Mouse (Mus musculus) heart, embryonic 16.5 days (tissue): ENCODE data around the gene Tarm1. TPM values are rescaled to one million over a fixed set of nuclear protein-coding genes. Genes with fewer than 3 reads are reported as not detected.

ENCODE experiments used
- ATAC-seq: fragments of 200-750 bp; cut with Nextera tagmentation; replicated peaks from 2 replicates; pipeline ENCODE4 v1.8.0; 2017; ENCODE audit warnings: moderate number of reproducible peaks; ENCODE audit not compliant: insufficient read depth, low FRiP score; ENCODE audit errors: extremely low read depth
- H3K27ac ChIP-seq: fragments of 300-500 bp; sonication (generic); 2 replicates; pipeline ENCODE4 v1.5.1; 2014; ENCODE audit warnings: mild to moderate bottlenecking, low read length, control low read depth, moderate library complexity
- H3K27me3 ChIP-seq: fragments of 300-500 bp; sonication (generic); 2 replicates; pipeline ENCODE4 v1.6.1; 2014; ENCODE audit warnings: low read length, mixed read lengths; ENCODE audit not compliant: control insufficient read depth, insufficient read depth
- H3K36me3 ChIP-seq: fragments of 300-500 bp; sonication (generic); 2 replicates; pipeline ENCODE4 v1.6.1; 2014; ENCODE audit not compliant: control insufficient read depth, insufficient read depth
- H3K4me1 ChIP-seq: fragments of 300-500 bp; sonication (generic); 2 replicates; pipeline ENCODE4 v1.6.1; 2014; ENCODE audit warnings: low read length, mixed read lengths; ENCODE audit not compliant: control insufficient read depth, insufficient read depth
- H3K4me2 ChIP-seq: fragments of 300-500 bp; sonication (generic); 2 replicates; pipeline ENCODE4 v1.6.1; 2014; ENCODE audit warnings: low read depth, mild to moderate bottlenecking, control low read depth, low read length
- H3K4me3 ChIP-seq: fragments of 300-500 bp; sonication (generic); 2 replicates; pipeline ENCODE4 v1.5.1; 2014; ENCODE audit warnings: mild to moderate bottlenecking, control low read depth, low read length
- H3K9ac ChIP-seq: fragments of 300-500 bp; sonication (generic); 2 replicates; pipeline ENCODE4 v1.6.1; 2014; ENCODE audit warnings: low read length, control low read depth
- H3K9me3 ChIP-seq: fragments of 300-500 bp; sonication (generic); replicated peaks from 2 replicates; pipeline ENCODE4 v1.6.1; 2016; ENCODE audit warnings: low read length; ENCODE audit not compliant: control insufficient read depth
- WGBS: fragments of 180-500 bp; shearing (Covaris S2); extraction: QIAGEN DNeasy Blood & Tissue Kit; methylation state at CpG from one replicate; pipeline ENCODE4 v1.1.7; 2014; 5-methylcytosine and 5-hydroxymethylcytosine counted together
- polyA plus RNA-seq: library from polyadenylated mRNA; unstranded; fragments of >200 nt; fragmentation: Nextera tagmentation; extraction: Ambion mirVana; gene quantifications from 2 replicates; pipeline ENCODE4 v1.2.1, GENCODE M21; 2015

The Tarm1 gene
- not detected in 2 replicates for polyA plus RNA-seq

DNA sequence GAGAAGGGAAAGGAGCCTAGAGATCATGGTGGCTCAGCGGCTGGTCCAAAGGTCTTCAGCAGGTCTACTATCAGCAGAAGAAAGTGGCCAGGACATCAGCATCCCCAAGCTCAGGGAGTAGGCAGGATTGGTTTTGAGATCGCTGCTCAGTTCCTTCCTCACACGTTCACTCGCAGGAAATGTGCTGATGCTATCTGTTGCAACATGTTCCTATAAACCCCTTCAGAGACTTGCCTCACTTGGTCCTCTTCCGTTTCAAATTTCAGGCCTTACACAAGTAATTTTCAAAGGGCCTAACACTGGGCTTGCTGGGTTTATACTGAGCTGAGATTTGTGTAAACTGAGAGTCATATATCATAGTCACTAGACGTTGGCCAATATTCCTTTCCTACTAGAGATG is at the start of gene Tarm1:
TSS of gene Tarm1 (minus strand) at position 186 of the 400 bp plus-strand sequence.
- Histone ChIP-seq H3K4me2 (no peak within 1 kb of the TSS), H3K4me3 (no peak within 1 kb of the TSS), H3K27me3 (no peaks in the 10 kb centered on the region), H3K4me1 (no peaks in the 10 kb centered on the region), H3K27ac (no peak within 1 kb of the TSS), H3K36me3 (no peaks in the 10 kb centered on the region), H3K9me3 (no peaks in the 10 kb centered on the region), H3K9ac (no peak within 1 kb of the TSS)
- 71% methylated on average over 6 of the region's 6 CpGs for WGBS
- no peak for ATAC-seq

DNA sequence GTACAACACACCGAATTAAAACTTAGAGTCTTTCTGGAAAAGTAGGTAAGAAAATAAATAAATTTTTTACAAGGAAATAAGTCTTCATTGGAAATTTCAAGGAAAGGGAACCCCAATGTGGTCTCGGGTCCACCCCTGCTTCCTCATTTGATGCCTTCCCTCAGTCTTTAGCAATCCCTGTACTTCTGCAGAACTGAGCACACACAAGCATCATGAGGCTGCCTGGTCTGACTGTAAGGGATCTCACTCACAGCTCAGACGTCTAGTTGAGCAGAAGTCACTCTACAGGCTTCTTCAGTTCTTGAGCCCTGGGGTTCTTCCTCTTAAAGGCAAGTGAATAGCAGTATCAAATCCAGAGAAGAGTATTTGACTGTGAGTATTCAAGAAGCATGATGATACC is 3.5 kb upstream of the Tarm1 start:
- WGBS = 64% methylated on average over 3 of the region's 3 CpGs
- H3K4me1 ChIP-seq = no peaks in the 10 kb centered on the region
- no peak overlapping the region for H3K4me3 ChIP-seq
- H3K9me3 ChIP-seq = no peaks in the 10 kb centered on the region
- H3K9ac ChIP-seq = no peak overlapping the region
- H3K27ac ChIP-seq = no peak overlapping the region
- no peaks in the 10 kb centered on the region for H3K27me3 ChIP-seq
- H3K36me3 ChIP-seq = no peaks in the 10 kb centered on the region
- H3K4me2 ChIP-seq = no peak overlapping the region
- ATAC-seq = no peak

DNA sequence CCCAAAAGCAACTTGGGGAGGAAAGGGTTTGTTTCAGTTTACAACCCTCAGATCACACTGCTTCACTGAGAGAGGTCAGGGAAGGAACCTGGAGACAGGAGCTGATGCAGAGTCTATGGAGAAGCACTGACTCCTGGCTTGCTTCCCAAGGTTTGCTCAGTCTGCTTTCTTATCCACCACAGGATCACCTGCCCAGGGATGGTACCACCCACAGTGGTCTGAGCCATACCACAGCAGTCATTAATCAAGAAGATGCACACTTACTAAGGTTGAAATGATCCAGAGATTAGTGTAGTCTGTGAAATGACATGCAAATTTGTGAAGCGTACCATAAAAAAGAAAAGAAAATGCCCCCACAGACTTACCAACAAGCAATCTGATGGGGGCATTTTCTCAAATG is 2.0 kb downstream of the Tarm1 start:
- WGBS = 83% methylated on average over 1 of the region's 1 CpGs
- Histone ChIP-seq H3K4me1 (no peaks in the 10 kb centered on the region), H3K4me2 (no peak overlapping the region), H3K27ac (no peak overlapping the region), H3K9ac (no peak overlapping the region), H3K9me3 (no peaks in the 10 kb centered on the region), H3K36me3 (no peaks in the 10 kb centered on the region), H3K27me3 (no peaks in the 10 kb centered on the region), H3K4me3 (no peak overlapping the region)
- no peak for ATAC-seq

DNA sequence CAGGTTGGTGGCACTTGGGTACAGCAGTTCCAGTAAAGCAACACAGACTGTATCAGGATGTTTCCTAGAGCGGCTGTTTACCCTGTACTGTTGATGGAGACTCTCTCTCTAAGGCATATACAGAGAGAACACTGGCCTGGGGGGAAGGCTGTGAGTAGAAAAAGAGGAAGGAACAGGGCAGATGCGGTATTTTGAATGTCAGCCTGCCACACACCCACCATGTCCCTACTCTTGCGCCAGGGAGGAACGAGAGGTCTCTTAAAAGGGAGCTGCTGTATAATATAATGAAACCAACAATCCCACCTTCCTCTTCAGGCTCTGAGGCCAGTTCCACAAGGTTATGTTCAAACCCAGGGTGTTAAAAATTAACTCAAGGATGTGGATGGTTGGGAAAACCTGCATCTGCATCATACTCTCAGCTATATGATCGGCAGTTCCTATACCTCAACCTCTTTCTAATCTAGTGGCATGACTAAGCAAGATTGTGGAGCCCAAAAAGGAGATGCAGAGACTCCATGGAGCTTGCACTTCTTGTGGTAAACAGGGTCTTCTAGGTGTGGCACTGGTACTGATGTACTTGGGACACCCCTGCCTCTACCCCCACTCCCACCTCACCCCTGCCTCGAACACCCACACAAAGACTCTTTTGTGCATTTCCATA is 20.3 kb downstream of the Tarm1 start:
- WGBS = 76% methylated on average over 6 of the region's 6 CpGs
- Histone ChIP-seq H3K4me1 (no peaks in the 10 kb centered on the region), H3K9me3 (peaks cover 6% of the 10 kb centered on the region), H3K36me3 (no peaks in the 10 kb centered on the region), H3K27ac (no peak overlapping the region), H3K4me2 (no peak overlapping the region), H3K27me3 (no peaks in the 10 kb centered on the region), H3K4me3 (no peak overlapping the region), H3K9ac (no peak overlapping the region)
- ATAC-seq = no peak

DNA sequence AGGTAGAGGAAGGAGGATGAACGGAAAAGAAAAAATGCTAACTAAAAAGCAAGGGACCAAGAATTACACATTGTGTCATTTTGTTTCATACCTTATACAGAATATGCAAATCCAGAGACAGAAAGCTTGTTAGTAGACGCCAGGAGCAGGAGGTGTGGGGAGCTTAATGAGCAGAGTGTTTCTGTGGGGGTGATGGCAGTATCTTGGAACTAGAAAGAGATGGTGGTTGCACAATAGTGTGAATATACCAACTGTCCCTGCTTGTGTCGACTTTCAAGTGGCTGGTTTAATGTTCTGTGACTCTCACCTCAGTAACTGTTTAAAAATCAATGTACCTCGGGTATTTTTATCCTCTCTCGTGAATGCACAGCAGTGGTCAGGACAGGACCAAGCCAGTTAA is 25.7 kb downstream of the Tarm1 start:
- no peaks in the 10 kb centered on the region for H3K4me1 ChIP-seq
- peaks cover 5% of the 10 kb centered on the region for H3K9me3 ChIP-seq
- H3K4me2 ChIP-seq = no peak overlapping the region
- no peak overlapping the region for H3K27ac ChIP-seq
- H3K27me3 ChIP-seq = no peaks in the 10 kb centered on the region
- no peak overlapping the region for H3K9ac ChIP-seq
- 63% methylated on average over 5 of the region's 5 CpGs for WGBS
- no peak for ATAC-seq
- H3K4me3 ChIP-seq = no peak overlapping the region
- H3K36me3 ChIP-seq = no peaks in the 10 kb centered on the region

DNA sequence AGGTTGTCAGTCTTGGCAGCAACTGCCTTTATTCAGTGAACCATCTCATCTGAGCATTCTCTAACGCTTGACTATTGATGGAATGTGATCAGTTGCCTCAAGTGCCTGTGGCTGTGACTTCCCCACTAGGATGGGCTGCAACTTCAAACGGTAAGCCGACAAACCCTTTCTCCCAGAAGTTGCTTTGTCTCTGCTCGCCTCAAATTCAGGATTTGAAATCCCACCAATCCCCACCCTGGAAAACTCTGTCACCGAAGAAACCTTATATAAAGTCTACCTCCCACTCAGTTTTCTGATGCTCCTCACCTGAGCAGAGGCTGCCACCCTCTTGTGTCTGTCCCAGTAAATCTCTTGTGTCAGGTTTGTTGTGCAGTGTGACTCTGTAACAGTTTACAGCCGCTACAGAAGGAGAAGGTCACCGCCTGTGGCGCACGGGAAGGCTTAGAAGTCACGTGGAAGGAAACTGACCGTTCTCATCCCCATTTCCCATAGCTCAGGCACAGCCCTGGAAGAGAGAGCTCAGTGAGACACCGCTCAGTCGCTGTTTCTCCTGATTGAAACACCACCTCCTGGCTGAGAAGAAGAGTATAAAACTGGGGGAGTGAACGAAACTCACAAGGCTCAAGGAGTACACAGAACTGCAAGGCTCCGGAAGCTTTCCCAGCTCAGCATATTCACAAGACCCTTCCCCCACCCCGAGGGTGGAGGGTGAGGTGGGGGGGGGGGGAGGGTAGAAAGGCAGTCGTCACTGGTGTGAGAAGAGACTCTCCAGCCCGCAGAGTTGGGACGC is 27.9 kb downstream of the Tarm1 start:
- no peak overlapping the region for H3K27ac ChIP-seq
- peak overlapping the region; percentile 16; the same call in 1 of the 2 replicates for H3K4me3 ChIP-seq
- no peaks in the 10 kb centered on the region for H3K9me3 ChIP-seq
- WGBS = 9% methylated on average over 19 of the region's 19 CpGs
- H3K4me1 ChIP-seq = no peaks in the 10 kb centered on the region
- ATAC-seq = no peak
- H3K36me3 ChIP-seq = no peaks in the 10 kb centered on the region
- H3K4me2 ChIP-seq = peak overlapping the region; percentile 50
- no peak overlapping the region for H3K9ac ChIP-seq
- no peaks in the 10 kb centered on the region for H3K27me3 ChIP-seq

DNA sequence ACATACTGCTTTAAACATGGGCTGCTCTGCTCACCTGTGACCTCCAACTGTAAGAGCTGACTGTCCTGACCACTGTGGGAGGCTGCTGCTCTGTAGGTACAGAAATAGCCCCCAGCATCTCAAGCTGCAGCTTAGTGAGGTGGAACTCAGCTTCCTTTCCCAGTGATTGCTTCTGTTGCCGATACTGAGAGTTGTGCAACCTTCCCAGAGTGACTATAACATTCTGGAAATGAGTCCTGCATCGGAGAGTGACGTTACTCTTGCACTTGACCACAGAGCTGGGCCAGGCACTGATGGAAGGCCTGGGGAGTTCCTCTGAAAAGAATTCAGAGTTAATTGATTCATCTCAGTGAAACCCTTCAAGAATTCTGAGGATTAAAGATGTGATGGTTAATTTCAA is 29.6 kb downstream of the Tarm1 start:
- WGBS = 76% methylated on average over 3 of the region's 3 CpGs
- Histone ChIP-seq H3K27ac (no peak overlapping the region), H3K9ac (no peak overlapping the region), H3K4me3 (no peak overlapping the region), H3K27me3 (no peaks in the 10 kb centered on the region), H3K36me3 (no peaks in the 10 kb centered on the region), H3K4me1 (no peaks in the 10 kb centered on the region), H3K9me3 (no peaks in the 10 kb centered on the region), H3K4me2 (no peak overlapping the region)
- ATAC-seq = no peak

DNA sequence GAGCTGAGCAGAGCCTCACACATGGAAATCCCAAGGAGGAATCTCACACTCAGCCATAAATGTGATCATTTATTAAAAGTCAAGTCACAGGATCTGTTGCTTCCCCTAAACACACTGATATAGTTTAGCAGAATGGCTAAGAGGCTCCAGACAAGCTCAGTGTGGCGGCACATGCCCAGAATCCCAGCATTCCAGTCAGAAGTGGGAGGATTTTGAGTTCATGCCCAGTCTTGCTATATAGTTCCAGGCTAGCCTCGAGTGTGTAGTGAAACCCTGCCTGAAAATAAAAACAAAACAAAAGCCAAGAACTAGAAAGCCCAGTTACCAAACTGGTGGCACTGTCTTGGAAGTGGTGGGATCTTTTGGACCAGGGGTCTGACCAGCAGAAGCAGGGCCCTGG is 33.8 kb downstream of the Tarm1 start:
- Histone ChIP-seq H3K4me2 (no peak overlapping the region), H3K36me3 (no peaks in the 10 kb centered on the region), H3K4me1 (no peaks in the 10 kb centered on the region), H3K9ac (no peak overlapping the region), H3K4me3 (no peak overlapping the region), H3K9me3 (no peaks in the 10 kb centered on the region), H3K27ac (no peak overlapping the region), H3K27me3 (no peaks in the 10 kb centered on the region)
- no peak for ATAC-seq
- WGBS = 42% methylated on average over 2 of the region's 2 CpGs

DNA sequence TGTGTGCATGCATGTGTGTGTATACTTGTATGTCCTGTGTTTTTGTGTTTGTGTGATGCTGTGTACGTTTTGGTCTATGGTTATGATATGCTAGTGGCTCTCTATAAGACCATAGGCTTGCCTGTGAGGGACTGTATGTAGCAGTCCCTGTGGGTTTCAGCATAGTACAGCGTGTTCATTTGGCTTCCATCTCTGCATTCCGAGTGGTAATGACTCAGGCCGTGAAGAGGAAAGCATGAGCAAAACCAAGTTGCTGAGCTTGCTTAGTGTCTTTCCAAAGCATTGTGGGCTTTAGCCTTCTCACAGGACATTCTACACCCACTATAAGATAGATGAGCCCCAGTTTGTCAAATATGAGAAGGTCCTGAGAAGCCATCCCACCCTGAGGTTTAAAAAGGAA is 39.1 kb downstream of the Tarm1 start:
- H3K27me3 ChIP-seq = no peaks in the 10 kb centered on the region
- no peaks in the 10 kb centered on the region for H3K36me3 ChIP-seq
- no peak overlapping the region for H3K4me3 ChIP-seq
- H3K9me3 ChIP-seq = no peaks in the 10 kb centered on the region
- no peak overlapping the region for H3K4me2 ChIP-seq
- WGBS = 62% methylated on average over 4 of the region's 4 CpGs
- H3K4me1 ChIP-seq = no peaks in the 10 kb centered on the region
- ATAC-seq = no peak
- H3K9ac ChIP-seq = no peak overlapping the region
- H3K27ac ChIP-seq = no peak overlapping the region
